Mouse (Mus musculus) kidney, postnatal 36 days (tissue): Measurements from ENCODE around the gene Pax6.
A peak's percentile ranks its signal among the peaks of the same experiment; 100 is the strongest.

Experiments used
- DNase-seq, 2 experiments: peaks; one replicate each; pipeline ENCODE4 v3.0.0; 2021 to 2022; ENCODE audit warnings: mixed read lengths in 2 of 2

The Pax6 gene

GRCm38 (mm10) chr2:105668271-105669270 lies at the start of gene Pax6:
Pax6 (plus strand) TSS chr2:105668900.
- DNase-seq: peak in 1 of 2 experiments; percentile 18

- no peak for DNase-seq
Observed at GRCm38 (mm10) chr2:105648933-105649332, 19.8 kb upstream of the Pax6 start.

GRCm38 (mm10) chr2:105656456-105656855 lies 12.2 kb upstream of the Pax6 start:
- DNase-seq: no peak

GRCm38 (mm10) chr2:105659350-105659749 lies 9.3 kb upstream of the Pax6 start:
- DNase-seq: no peak

GRCm38 (mm10) chr2:105659926-105660873 lies 8.5 kb upstream of the Pax6 start:
- DNase-seq: no peak

GRCm38 (mm10) chr2:105660874-105661622 lies 7.7 kb upstream of the Pax6 start:
- peak in 1 of 2 experiments; percentile 12 for DNase-seq

- DNase-seq: peak in 1 of 2 experiments; percentile 4
Observed at GRCm38 (mm10) chr2:105661623-105662066, 7.1 kb upstream of the Pax6 start.

GRCm38 (mm10) chr2:105662121-105662520 lies 6.6 kb upstream of the Pax6 start:
- no peak for DNase-seq

GRCm38 (mm10) chr2:105662606-105663005 lies 6.1 kb upstream of the Pax6 start:
- DNase-seq: no peak

- DNase-seq: peak in 1 of 2 experiments; percentile 3
Observed at GRCm38 (mm10) chr2:105663101-105663511, 5.6 kb upstream of the Pax6 start.

GRCm38 (mm10) chr2:105664996-105665395 lies 3.7 kb upstream of the Pax6 start:
- no peak for DNase-seq

- no peak for DNase-seq
Observed at GRCm38 (mm10) chr2:105665491-105666250, 3.0 kb upstream of the Pax6 start.

- peak in 1 of 2 experiments; percentile 3 for DNase-seq
Observed at GRCm38 (mm10) chr2:105666331-105666730, 2.4 kb upstream of the Pax6 start.

- DNase-seq: peak in 1 of 2 experiments; percentile 4
Observed at GRCm38 (mm10) chr2:105666763-105667625, 1.7 kb upstream of the Pax6 start.

GRCm38 (mm10) chr2:105667626-105667950 lies 1.1 kb upstream of the Pax6 start:
- DNase-seq: peak in 1 of 2 experiments; percentile 22

GRCm38 (mm10) chr2:105669371-105669861 lies 716 bp downstream of the Pax6 start:
- DNase-seq: peak in 1 of 2 experiments; percentile 10

GRCm38 (mm10) chr2:105669881-105670730 lies 1.4 kb downstream of the Pax6 start:
- peak in 1 of 2 experiments; percentile 3 for DNase-seq

GRCm38 (mm10) chr2:105670731-105671095 lies 2.0 kb downstream of the Pax6 start:
- no peak for DNase-seq

- no peak for DNase-seq
Observed at GRCm38 (mm10) chr2:105671116-105671797, 2.6 kb downstream of the Pax6 start.
